Mouse (Mus musculus): Measurements from ENCODE around the gene Srxn1. TPM values are rescaled to one million over a fixed set of nuclear protein-coding genes. Genes with fewer than 3 reads are reported as not detected.

Gene Srxn1
- polyA plus RNA-seq, 1 experiment from 2014 or later = 13.6 TPM

DNA sequence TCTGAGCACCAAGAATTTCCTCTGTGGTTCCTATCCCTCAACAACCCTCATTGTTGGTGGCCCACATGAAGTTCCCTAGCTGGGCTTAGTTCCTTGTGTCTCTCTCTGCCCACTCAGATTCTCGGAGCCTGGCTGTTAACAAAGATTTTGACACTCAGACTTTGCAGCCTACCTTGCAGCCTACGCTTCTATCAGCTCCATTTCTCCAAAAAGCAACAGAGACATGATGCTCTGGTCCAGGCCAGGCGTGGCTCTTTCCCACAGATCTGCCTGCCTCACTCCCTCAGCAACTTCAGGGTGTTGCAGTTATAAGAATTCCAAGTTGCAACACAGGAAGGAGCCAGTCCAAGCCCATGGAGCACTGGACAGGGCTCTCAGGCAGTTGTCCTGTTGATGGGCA lies 24.5 kb downstream of the Srxn1 start:
- Histone ChIP-seq H3K4me3 (replicated peaks; ENCODE audit: low read length) (no peak overlapping the region), H3K27me3 (replicated peaks; ENCODE audit: control insufficient read depth, insufficient read depth, low read length) (no peaks in the 10 kb centered on the region), H3K4me2 (ENCODE audit: low read length) (no peak overlapping the region), H3K36me3 (ENCODE audit: control insufficient read depth, insufficient read depth) (no peaks in the 10 kb centered on the region), H3K4me1 (replicated peaks; ENCODE audit: control insufficient read depth, insufficient read depth, low read length) (no peaks in the 10 kb centered on the region), H3K9ac (replicated peaks; ENCODE audit: low read depth, low read length) (no peak overlapping the region), H3K9me3 (ENCODE audit: control insufficient read depth, low read length) (no peaks in the 10 kb centered on the region), H3K27ac (ENCODE audit: low read length) (no peak overlapping the region)
- whole genome bisulfite sequencing = 74% methylated on average over 3 of the region's 3 CpGs
- no peak for ATAC-seq

DNA sequence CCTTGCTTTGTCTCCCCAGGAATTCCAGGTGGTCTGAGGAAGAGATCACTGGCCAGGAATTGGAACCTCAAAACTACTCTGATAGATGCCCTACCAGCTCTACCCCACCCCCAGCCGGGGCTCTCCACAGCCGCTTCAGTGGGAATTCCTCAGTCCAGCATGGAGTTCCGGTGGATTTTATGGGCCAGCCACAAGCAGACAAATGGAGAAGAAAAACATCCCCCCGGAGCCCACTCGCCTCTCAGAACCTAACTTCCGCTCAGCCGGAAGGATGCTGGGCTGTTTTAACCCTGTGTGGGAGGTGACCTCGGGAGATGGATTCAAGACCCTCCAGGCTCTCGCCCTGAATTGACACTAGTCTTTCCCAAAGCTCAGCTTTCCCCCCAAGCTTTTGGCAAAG lies 26.7 kb downstream of the Srxn1 start:
- no peak for ATAC-seq

DNA sequence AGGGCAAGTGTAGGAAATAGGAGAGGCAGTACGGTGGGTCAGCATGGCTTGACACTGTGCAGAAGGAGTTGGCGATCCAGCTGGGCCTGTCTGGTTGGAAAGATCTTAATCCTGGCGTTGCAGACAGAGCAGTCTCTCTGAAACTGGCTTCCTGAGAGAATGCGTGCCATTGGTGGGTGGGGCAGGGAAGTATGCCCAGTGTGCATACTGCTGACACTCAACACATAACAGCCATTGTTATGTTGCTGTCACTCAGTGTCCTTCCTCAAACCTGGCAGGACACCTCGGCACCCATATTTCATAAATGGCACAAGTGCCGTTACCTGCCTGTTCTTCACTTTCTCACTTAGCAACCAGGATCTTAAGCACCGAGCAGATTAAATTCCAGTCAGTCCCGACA lies 27.4 kb downstream of the Srxn1 start:
- H3K36me3 ChIP-seq (ENCODE audit: control insufficient read depth, insufficient read depth) = no peaks in the 10 kb centered on the region
- H3K27ac ChIP-seq (ENCODE audit: low read length) = no peak overlapping the region
- no peak overlapping the region for H3K4me2 ChIP-seq (ENCODE audit: low read length)
- no peaks in the 10 kb centered on the region for H3K27me3 ChIP-seq (replicated peaks; ENCODE audit: control insufficient read depth, insufficient read depth, low read length)
- H3K9ac ChIP-seq (replicated peaks; ENCODE audit: low read depth, low read length) = no peak overlapping the region
- no peaks in the 10 kb centered on the region for H3K4me1 ChIP-seq (replicated peaks; ENCODE audit: control insufficient read depth, insufficient read depth, low read length)
- ATAC-seq = no peak
- H3K4me3 ChIP-seq (replicated peaks; ENCODE audit: low read length) = no peak overlapping the region
- WGBS = 76% methylated on average over 8 of the region's 8 CpGs
- H3K9me3 ChIP-seq (ENCODE audit: control insufficient read depth, low read length) = no peaks in the 10 kb centered on the region

More for the DNA sequence above, 26.7 kb downstream of the Srxn1 start:
- H3K9ac ChIP-seq (replicated peaks; ENCODE audit: low read depth, low read length) = no peak overlapping the region
- H3K4me3 ChIP-seq (replicated peaks; ENCODE audit: low read length) = no peak overlapping the region
- H3K36me3 ChIP-seq (ENCODE audit: control insufficient read depth, insufficient read depth) = no peaks in the 10 kb centered on the region
- 69% methylated on average over 9 of the region's 9 CpGs for WGBS
- no peaks in the 10 kb centered on the region for H3K27me3 ChIP-seq (replicated peaks; ENCODE audit: control insufficient read depth, insufficient read depth, low read length)
- no peak overlapping the region for H3K27ac ChIP-seq (ENCODE audit: low read length)
- no peaks in the 10 kb centered on the region for H3K9me3 ChIP-seq (ENCODE audit: control insufficient read depth, low read length)
- H3K4me1 ChIP-seq (replicated peaks; ENCODE audit: control insufficient read depth, insufficient read depth, low read length) = no peaks in the 10 kb centered on the region
- H3K4me2 ChIP-seq (ENCODE audit: low read length) = no peak overlapping the region

DNA sequence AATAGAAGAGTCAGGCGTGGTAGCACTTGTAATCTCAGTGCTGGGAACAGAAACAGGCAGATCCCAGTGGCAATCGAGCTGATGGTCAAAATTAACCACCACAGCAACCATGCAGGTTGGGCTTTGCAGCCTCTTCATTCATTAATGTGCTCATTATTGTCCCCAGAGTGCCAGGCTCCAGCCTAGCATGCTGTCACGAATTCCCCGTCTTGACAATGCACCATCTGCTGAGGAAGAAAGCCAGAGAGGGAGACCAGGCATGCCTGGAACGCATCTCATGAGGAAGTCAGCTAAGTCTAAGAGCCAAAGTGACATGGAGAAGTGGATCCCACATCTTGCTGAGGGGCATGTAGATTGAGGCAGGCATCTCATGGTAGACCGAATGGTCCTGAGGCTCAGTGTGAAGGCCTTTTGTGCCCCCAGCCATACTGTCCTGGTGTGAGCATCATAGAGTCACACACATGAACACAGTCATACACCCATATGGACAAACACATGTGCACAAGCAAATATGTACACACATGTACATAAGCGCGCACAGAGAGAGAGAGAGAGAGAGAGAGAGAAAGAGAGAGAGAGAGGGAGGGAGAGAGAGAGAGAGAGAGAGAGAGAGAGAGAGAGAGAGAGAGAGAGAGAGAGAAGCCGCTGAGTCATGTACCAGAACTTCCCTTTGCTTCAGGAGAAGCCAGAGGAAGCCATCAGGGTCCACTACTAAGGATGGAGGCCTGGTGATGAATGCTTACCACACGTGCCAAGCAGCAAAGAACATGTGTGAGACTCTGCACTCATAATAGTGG lies 34.1 kb downstream of the Srxn1 start:
- peak; percentile 64 for ATAC-seq
- no peaks in the 10 kb centered on the region for H3K9me3 ChIP-seq (ENCODE audit: control insufficient read depth, low read length)

DNA sequence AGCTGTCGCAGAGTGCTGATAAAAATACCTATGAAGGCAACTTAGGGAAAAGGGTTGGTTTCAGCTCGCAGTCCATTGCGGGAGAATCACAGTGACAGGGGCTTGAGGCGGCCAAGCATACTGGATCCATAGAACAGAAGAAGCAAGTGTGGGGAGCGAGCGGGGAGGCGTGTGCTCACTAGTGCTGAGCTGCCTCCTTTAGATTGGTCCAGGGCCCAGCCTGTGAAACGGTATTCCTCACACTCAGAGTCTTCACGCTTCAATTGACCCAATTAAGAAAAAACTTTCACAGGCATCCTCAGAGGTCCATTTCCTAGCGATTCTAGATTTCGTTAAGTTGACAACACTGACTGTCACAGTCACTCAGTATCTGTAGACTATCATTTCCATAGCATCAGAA lies 35.6 kb downstream of the Srxn1 start:
- ATAC-seq = no peak
- WGBS = 20% methylated on average over 11 of the region's 11 CpGs
- Histone ChIP-seq H3K9ac (replicated peaks; ENCODE audit: low read depth, low read length) (no peak overlapping the region), H3K27ac (ENCODE audit: low read length) (no peak overlapping the region), H3K27me3 (replicated peaks; ENCODE audit: control insufficient read depth, insufficient read depth, low read length) (peaks cover 28% of the 10 kb centered on the region), H3K4me3 (replicated peaks; ENCODE audit: low read length) (no peak overlapping the region), H3K4me2 (ENCODE audit: low read length) (no peak overlapping the region), H3K4me1 (replicated peaks; ENCODE audit: control insufficient read depth, insufficient read depth, low read length) (peaks cover 35% of the 10 kb centered on the region), H3K9me3 (ENCODE audit: control insufficient read depth, low read length) (no peaks in the 10 kb centered on the region), H3K36me3 (ENCODE audit: control insufficient read depth, insufficient read depth) (no peaks in the 10 kb centered on the region)

More for the DNA sequence above, 34.1 kb downstream of the Srxn1 start:
- Histone ChIP-seq H3K4me1 (replicated peaks; ENCODE audit: control insufficient read depth, insufficient read depth, low read length) (peaks cover 35% of the 10 kb centered on the region), H3K27me3 (replicated peaks; ENCODE audit: control insufficient read depth, insufficient read depth, low read length) (peaks cover 16% of the 10 kb centered on the region), H3K9ac (replicated peaks; ENCODE audit: low read depth, low read length) (no peak overlapping the region), H3K4me2 (ENCODE audit: low read length) (no peak overlapping the region), H3K4me3 (replicated peaks; ENCODE audit: low read length) (no peak overlapping the region), H3K36me3 (ENCODE audit: control insufficient read depth, insufficient read depth) (no peaks in the 10 kb centered on the region), H3K27ac (ENCODE audit: low read length) (no peak overlapping the region)
- WGBS = 45% methylated on average over 10 of the region's 10 CpGs

DNA sequence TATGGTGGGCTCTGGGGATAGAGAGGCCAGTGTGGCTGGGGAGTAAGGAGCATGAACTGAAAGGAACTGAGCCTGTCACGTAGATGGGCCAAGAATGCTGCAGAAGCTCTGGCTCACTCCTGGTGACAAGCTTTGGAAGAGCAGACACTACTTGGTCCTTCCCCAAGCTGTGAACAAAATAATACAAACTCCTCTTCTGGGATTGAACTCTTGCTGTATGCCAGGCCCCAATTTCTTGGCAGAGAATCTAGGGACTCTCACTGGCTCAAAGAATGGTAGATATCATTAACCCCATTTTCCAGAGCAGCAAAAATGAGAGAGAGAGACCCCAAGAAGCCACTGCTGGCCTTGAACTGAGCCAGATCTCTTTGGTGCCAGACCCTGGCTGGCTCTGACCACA lies 36.2 kb downstream of the Srxn1 start:
- H3K36me3 ChIP-seq (ENCODE audit: control insufficient read depth, insufficient read depth) = no peaks in the 10 kb centered on the region
- ATAC-seq = no peak
- peak overlapping the region; percentile 30; the same call in 1 of the 2 replicates for H3K9ac ChIP-seq (replicated peaks; ENCODE audit: low read depth, low read length)
- WGBS = 20% methylated on average over 1 of the region's 1 CpGs
- peaks cover 28% of the 10 kb centered on the region for H3K27me3 ChIP-seq (replicated peaks; ENCODE audit: control insufficient read depth, insufficient read depth, low read length)
- peak overlapping the region; percentile 28; the same call in 1 of the 2 replicates for H3K4me3 ChIP-seq (replicated peaks; ENCODE audit: low read length)
- H3K4me1 ChIP-seq (replicated peaks; ENCODE audit: control insufficient read depth, insufficient read depth, low read length) = peaks cover 35% of the 10 kb centered on the region
- peak overlapping the region; percentile 49 for H3K4me2 ChIP-seq (ENCODE audit: low read length)
- no peaks in the 10 kb centered on the region for H3K9me3 ChIP-seq (ENCODE audit: control insufficient read depth, low read length)
- H3K27ac ChIP-seq (ENCODE audit: low read length) = no peak overlapping the region

DNA sequence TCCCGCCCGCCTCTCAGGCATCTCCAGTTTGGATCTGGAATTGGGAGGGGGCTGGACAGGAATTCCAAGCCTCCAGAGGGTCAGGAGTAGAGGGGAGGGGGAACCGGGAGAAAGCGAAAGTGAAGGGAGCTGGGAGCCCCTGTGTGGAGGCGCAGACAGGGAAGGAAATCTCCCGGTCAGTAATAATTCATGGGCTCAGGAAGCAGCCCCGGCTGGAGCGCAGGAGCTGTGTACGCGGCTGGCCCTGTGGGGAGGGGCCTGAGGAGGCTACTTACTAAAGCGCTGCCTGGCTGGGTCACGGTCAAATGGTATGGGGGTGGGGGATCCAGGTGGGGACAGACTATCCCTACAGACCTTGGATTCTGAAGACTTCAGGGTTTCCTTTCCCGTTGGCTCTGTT lies 36.7 kb downstream of the Srxn1 start:
- Histone ChIP-seq H3K4me1 (replicated peaks; ENCODE audit: control insufficient read depth, insufficient read depth, low read length) (peaks cover 35% of the 10 kb centered on the region), H3K4me2 (ENCODE audit: low read length) (peak overlapping the region; percentile 49), H3K27me3 (replicated peaks; ENCODE audit: control insufficient read depth, insufficient read depth, low read length) (peaks cover 28% of the 10 kb centered on the region), H3K4me3 (replicated peaks; ENCODE audit: low read length) (peak overlapping the region; percentile 28), H3K9me3 (ENCODE audit: control insufficient read depth, low read length) (no peaks in the 10 kb centered on the region), H3K27ac (ENCODE audit: low read length) (no peak overlapping the region), H3K36me3 (ENCODE audit: control insufficient read depth, insufficient read depth) (no peaks in the 10 kb centered on the region), H3K9ac (replicated peaks; ENCODE audit: low read depth, low read length) (peak overlapping the region; percentile 30)
- no peak for ATAC-seq
- 0% methylated on average over 13 of the region's 13 CpGs for WGBS

DNA sequence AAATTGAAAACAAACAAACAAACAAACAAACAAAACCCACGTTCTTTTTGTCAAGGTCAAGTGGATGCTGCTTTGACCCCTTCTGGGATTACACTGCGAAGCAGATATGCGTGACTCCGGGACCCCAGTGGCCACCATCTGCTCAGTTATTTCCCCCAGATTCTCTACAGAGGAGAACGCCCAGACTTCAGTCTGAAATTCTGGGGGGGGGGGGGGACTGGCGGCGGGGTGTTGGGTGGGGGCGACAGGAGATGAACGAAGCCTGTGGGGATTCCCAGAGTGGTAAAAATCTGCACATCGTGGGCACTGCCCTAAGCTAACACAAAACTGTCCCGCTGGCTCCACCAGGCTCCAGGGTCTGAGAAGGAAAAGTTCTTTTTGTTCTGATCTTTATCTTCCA lies 37.3 kb downstream of the Srxn1 start:
- Histone ChIP-seq H3K27ac (ENCODE audit: low read length) (no peak overlapping the region), H3K4me2 (ENCODE audit: low read length) (no peak overlapping the region), H3K9me3 (ENCODE audit: control insufficient read depth, low read length) (no peaks in the 10 kb centered on the region), H3K4me1 (replicated peaks; ENCODE audit: control insufficient read depth, insufficient read depth, low read length) (peaks cover 35% of the 10 kb centered on the region), H3K9ac (replicated peaks; ENCODE audit: low read depth, low read length) (no peak overlapping the region), H3K27me3 (replicated peaks; ENCODE audit: control insufficient read depth, insufficient read depth, low read length) (peaks cover 28% of the 10 kb centered on the region), H3K36me3 (ENCODE audit: control insufficient read depth, insufficient read depth) (no peaks in the 10 kb centered on the region), H3K4me3 (replicated peaks; ENCODE audit: low read length) (no peak overlapping the region)
- 4% methylated on average over 11 of the region's 11 CpGs for WGBS
- no peak for ATAC-seq

DNA sequence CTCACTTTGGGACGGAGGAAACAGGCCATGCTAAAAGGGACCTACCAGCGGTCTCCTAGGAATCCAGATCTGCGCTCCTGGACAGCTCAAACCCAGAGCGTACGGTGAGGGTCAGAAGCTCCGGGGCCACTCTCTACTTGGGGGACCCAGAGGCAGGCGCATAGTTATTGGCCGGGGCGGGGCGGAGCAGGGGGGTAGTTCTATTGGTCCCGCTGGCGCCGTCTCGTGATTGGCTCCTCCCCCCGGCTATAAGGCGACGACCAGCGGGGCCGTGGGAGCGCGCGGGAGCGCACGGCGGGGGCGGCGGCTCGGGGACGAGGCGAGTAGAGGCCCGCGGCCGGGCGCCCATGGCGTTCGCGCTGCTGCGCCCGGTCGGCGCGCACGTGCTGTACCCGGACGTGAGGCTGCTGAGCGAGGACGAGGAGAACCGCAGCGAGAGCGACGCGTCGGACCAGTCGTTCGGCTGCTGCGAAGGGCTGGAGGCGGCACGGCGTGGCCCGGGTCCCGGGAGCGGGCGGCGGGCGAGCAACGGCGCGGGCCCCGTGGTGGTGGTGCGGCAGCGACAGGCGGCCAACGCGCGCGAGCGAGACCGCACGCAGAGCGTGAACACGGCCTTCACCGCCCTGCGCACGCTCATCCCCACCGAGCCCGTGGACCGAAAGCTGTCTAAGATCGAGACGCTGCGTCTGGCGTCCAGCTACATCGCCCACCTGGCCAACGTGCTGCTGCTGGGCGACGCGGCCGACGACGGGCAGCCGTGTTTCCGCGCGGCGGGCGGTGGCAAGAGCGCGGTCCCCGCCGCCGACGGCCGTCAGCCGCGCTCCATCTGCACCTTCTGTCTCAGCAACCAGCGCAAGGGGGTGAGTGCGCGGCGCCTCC lies 38.2 kb downstream of the Srxn1 start, which contains the start of gene Tcf15:
Gene Tcf15 (plus strand): TSS at position 283 of the 879 bp plus-strand sequence.
- Histone ChIP-seq H3K27me3 (replicated peaks; ENCODE audit: control insufficient read depth, insufficient read depth, low read length) (peaks cover 28% of the 10 kb centered on the region), H3K4me1 (replicated peaks; ENCODE audit: control insufficient read depth, insufficient read depth, low read length) (peaks cover 35% of the 10 kb centered on the region), H3K27ac (ENCODE audit: low read length) (no peak within 1 kb of the TSS), H3K9me3 (ENCODE audit: control insufficient read depth, low read length) (no peaks in the 10 kb centered on the region), H3K4me3 (replicated peaks; ENCODE audit: low read length) (peak within 1 kb of the TSS; percentile 50), H3K4me2 (ENCODE audit: low read length) (peak within 1 kb of the TSS; percentile 73), H3K9ac (replicated peaks; ENCODE audit: low read depth, low read length) (peak within 1 kb of the TSS; percentile 47), H3K36me3 (ENCODE audit: control insufficient read depth, insufficient read depth) (no peaks in the 10 kb centered on the region)
- WGBS = under 1% methylated on average over 108 of the region's 118 CpGs
- ATAC-seq = peak; percentile 69
